Mouse (Mus musculus) heart, adult 2 months (tissue): ENCODE results near the gene Olfr209. TPM values are rescaled to one million over a fixed set of nuclear protein-coding genes. Genes with fewer than 3 reads are reported as not detected.

Experiments used
- DNase-seq, 2 experiments: peaks; one replicate each; pipeline ENCODE4 v3.0.0; 2021
- H3K27ac ChIP-seq: fragments of 200-600 bp; 2 replicates; pipeline ENCODE4 v1.8.1; 2022
- H3K27me3 ChIP-seq: fragments of 200-500 bp; 2 replicates; pipeline ENCODE4 v1.6.1; 2012; ENCODE audit warnings: mild to moderate bottlenecking, low read length, inconsistent platforms, mixed read lengths; ENCODE audit not compliant: control insufficient read depth, insufficient read depth
- H3K36me3 ChIP-seq: fragments of 200-500 bp; 2 replicates; pipeline ENCODE4 v1.6.1; 2012; ENCODE audit warnings: low read length, inconsistent platforms; ENCODE audit not compliant: control insufficient read depth, insufficient read depth
- H3K4me1 ChIP-seq: fragments of 200-500 bp; 2 replicates; pipeline ENCODE4 v1.6.1; 2011; ENCODE audit warnings: low read length; ENCODE audit not compliant: control insufficient read depth, insufficient read depth
- H3K4me3 ChIP-seq: fragments of 200-600 bp; 2 replicates; pipeline ENCODE4 v1.8.1; 2022
- H3K79me2 ChIP-seq: fragments of 200-500 bp; replicated peaks from 2 replicates; pipeline ENCODE4 v1.6.1; 2012; ENCODE audit warnings: mild to moderate bottlenecking, inconsistent platforms, low read length, moderate library complexity, mixed read lengths; ENCODE audit not compliant: control insufficient read depth, insufficient read depth
- H3K9ac ChIP-seq: fragments of 200-500 bp; 2 replicates; pipeline ENCODE4 v1.6.1; 2012; ENCODE audit warnings: low read depth, mild to moderate bottlenecking, control low read depth, inconsistent platforms, low read length, mixed read lengths
- CTCF ChIP-seq: fragments of 200-600 bp; IDR thresholded peaks from 2 replicates; pipeline ENCODE4 v1.8.1; 2022; ENCODE audit warnings: antibody characterized with exemption, mild to moderate bottlenecking, moderate library complexity
- EP300 ChIP-seq: fragments of 200-500 bp; IDR thresholded peaks from 2 replicates; pipeline ENCODE4 v1.6.1; 2011; ENCODE audit warnings: low read depth, low read length, control low read depth; ENCODE audit not compliant: insufficient read depth
- POLR2A ChIP-seq: fragments of 200-500 bp; IDR thresholded peaks from 2 replicates; pipeline ENCODE4 v1.6.1; 2011; ENCODE audit warnings: mild to moderate bottlenecking, low read depth, low read length, control low read depth; ENCODE audit not compliant: insufficient read depth
- WGBS: fragments of 180-500 bp; shearing (Covaris S2); methylation state at CpG from one replicate; pipeline ENCODE4 v1.1.7; 2018; 5-methylcytosine and 5-hydroxymethylcytosine counted together
- intact Hi-C: fragments of 180-260 bp; cut with DNase I; formaldehyde crosslinking; loops from one replicate; pipeline ENCODE4 v1.15.1; 2025
- long read RNA-seq: library from polyadenylated mRNA; stranded (forward); transcript quantifications from one replicate; pipeline ENCODE4 v2.0.0, GENCODE M21; 2021
- polyA plus RNA-seq: library from polyadenylated mRNA; depleted of rRNA; stranded (reverse); fragments of >200 nt; gene quantifications from 2 replicates; pipeline ENCODE4 v1.2.3, GENCODE M21; 2012; rRNA removed
- total RNA-seq, 2 experiments: library from RNA; stranded (reverse); gene quantifications; 2 replicates each; pipeline ENCODE4 v1.2.3; 2021

Gene Olfr209
- not detected for total RNA-seq
- polyA plus RNA-seq, result not detected in 2 replicates
- long read RNA-seq, result 0 reads

DNA sequence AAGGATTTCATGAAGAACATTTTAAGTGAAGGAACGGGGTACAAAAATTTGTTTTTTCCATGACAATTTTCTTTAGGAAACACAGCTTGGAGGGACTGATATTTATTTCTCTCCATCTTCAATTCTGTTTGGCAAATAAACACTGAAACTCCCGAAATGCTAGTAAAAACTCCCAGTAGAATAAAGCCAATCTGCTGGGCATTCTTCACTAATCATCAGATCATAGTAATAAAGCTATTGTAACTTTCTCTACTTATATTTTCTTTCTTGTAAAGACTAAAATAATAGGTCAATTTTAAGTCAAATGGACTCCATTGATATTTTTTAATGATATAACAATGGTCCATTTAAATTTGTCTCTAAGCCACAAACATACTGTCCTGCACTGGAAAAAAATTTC is at the start of gene Olfr209:
Gene Olfr209, minus strand, starts transcription at position 101 of the 400 bp plus-strand sequence.
- no peaks in the 10 kb centered on the region for H3K36me3 ChIP-seq
- intact Hi-C loops, result no loop called here
- no peak within 1 kb of the TSS for H3K9ac ChIP-seq
- H3K4me1 ChIP-seq, result no peaks in the 10 kb centered on the region
- H3K27ac ChIP-seq, result no peak within 1 kb of the TSS
- TF ChIP-seq CTCF (no peak), EP300 (no peak)
- DNase-seq, result no peak
- H3K4me3 ChIP-seq, result no peak within 1 kb of the TSS
- H3K79me2 ChIP-seq, result no peaks in the 10 kb centered on the region
- no peaks in the 10 kb centered on the region for H3K27me3 ChIP-seq
- WGBS, result 58% methylated on average over 2 of the region's 2 CpGs

DNA sequence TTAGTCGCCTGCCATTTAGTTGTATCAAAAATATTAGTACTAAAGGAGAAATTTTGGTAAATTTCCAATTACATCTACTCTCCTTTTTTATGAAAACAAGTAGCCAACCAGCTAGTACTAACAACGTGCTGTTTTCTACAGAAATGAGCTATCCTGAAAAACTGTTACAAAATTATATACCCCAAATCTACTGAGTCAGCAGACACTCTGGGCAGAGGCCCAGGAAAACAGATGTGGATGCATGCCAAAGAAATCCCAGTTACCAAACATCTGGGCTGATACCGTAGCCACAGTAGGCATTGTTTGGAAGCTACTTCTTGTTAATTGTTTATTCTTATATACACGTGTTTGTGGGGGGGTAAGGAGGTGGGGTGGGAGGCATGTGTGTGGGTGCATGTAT is 49.7 kb upstream of the Olfr209 start:
- intact Hi-C loops, result no loop called here
- 33% methylated on average over 4 of the region's 4 CpGs for WGBS

DNA sequence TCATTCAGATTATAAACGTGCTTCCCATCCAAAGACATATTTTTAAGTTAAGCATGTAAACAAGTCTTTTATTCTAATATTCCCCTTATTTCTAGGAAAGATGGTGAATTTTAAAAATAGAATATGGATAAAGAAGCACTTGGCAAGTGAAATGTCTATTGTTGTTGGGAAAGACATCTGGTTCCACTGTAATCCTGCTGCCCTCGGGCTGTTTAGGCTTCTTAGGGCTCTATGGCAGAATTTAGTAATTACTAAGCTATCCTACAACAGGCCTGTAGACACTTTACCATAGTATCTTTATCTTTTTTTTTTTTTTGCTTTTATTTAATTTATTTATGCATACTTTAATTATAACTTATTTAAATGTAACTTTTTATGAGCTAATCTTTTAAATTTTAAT is 46.0 kb upstream of the Olfr209 start:
- H3K36me3 ChIP-seq, result no peaks in the 10 kb centered on the region
- 45% methylated on average over 2 of the region's 2 CpGs for WGBS
- intact Hi-C loops, result loop anchor here (10.0 kb wide), 1 partner anchor 785 kb away; no protein-coding TSS in a partner anchor
- H3K4me1 ChIP-seq, result no peaks in the 10 kb centered on the region
- no peak overlapping the region for H3K4me3 ChIP-seq
- no peak overlapping the region for H3K9ac ChIP-seq
- no peak for DNase-seq
- TF ChIP-seq EP300 (no peak), POLR2A (no peak), CTCF (no peak)
- H3K27me3 ChIP-seq, result no peaks in the 10 kb centered on the region
- no peaks in the 10 kb centered on the region for H3K79me2 ChIP-seq
- no peak overlapping the region for H3K27ac ChIP-seq

More for the DNA sequence above, 49.7 kb upstream of the Olfr209 start:
- Histone ChIP-seq H3K79me2 (no peaks in the 10 kb centered on the region), H3K27ac (no peak overlapping the region), H3K27me3 (no peaks in the 10 kb centered on the region), H3K4me3 (no peak overlapping the region), H3K9ac (no peak overlapping the region), H3K4me1 (no peaks in the 10 kb centered on the region), H3K36me3 (no peaks in the 10 kb centered on the region)
- no peak for DNase-seq
- no peak for TF ChIP-seq CTCF
- TF ChIP-seq EP300, result no peak
- no peak for TF ChIP-seq POLR2A

DNA sequence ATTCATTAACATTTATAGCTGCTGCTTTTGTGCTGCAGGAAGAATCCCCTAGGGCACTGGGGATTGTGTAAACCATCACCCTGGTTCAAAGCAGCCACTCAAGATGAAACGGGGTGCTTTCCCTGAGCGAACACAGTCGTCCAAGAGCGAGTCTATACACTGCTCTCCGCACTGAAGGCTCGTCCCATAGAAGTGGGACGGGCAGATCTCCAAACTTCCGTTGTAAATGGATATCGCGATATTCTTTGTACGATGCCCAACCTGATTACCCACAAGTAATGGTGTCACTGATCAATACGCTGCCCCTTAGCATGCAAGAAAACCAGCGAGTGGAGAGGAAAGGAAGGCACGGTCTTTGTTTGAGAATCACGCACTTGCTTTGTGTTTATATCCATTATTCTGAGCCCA is 45.6 kb upstream of the Olfr209 start:
- intact Hi-C loops, result loop anchor here (10.0 kb wide), 1 partner anchor 785 kb away; no protein-coding TSS in a partner anchor
- DNase-seq, result no peak
- Histone ChIP-seq H3K79me2 (no peaks in the 10 kb centered on the region), H3K9ac (no peak overlapping the region), H3K36me3 (no peaks in the 10 kb centered on the region), H3K4me3 (no peak overlapping the region), H3K27me3 (no peaks in the 10 kb centered on the region), H3K4me1 (no peaks in the 10 kb centered on the region), H3K27ac (no peak overlapping the region)
- TF ChIP-seq POLR2A, result no peak
- no peak for TF ChIP-seq CTCF
- TF ChIP-seq EP300, result no peak
- 83% methylated on average over 15 of the region's 15 CpGs for WGBS

DNA sequence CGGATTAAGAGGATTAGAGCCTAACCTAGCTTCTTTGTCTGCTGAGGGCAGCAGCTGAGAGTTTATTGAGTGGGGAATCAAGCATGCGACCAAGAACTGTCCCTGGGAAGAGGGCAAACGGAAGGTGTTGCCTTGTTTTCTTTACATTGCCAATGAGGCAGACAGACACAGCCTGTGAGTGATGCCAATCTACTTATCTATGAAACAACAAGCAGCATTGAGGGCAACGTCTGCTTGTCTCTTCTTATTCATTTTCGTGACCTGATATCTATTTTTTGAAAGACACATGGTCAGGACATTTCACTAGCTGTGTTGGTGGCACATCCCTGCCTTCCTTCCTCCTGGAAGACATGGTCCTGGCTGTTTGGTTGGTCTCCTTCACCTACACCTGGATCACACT is 43.2 kb upstream of the Olfr209 start, which contains the start of gene Gabrr3:
Gene Gabrr3, plus strand, starts transcription at position 301 of the 400 bp plus-strand sequence.
- intact Hi-C loops, result loop anchor here (10.0 kb wide), 1 partner anchor 782 kb away; no protein-coding TSS in a partner anchor
- H3K4me3 ChIP-seq, result no peak within 1 kb of the TSS
- DNase-seq, result no peak
- no peaks in the 10 kb centered on the region for H3K27me3 ChIP-seq
- H3K27ac ChIP-seq, result no peak within 1 kb of the TSS
- H3K4me1 ChIP-seq, result no peaks in the 10 kb centered on the region
- no peak for TF ChIP-seq EP300
- TF ChIP-seq CTCF, result no peak
- no peak for TF ChIP-seq POLR2A
- 60% methylated on average over 5 of the region's 5 CpGs for whole genome bisulfite sequencing
- H3K79me2 ChIP-seq, result no peaks in the 10 kb centered on the region
- H3K9ac ChIP-seq, result no peak within 1 kb of the TSS
- no peaks in the 10 kb centered on the region for H3K36me3 ChIP-seq

GRCm38 (mm10) chr16:59404798-59405197 is 41.0 kb upstream of the Olfr209 start:
- Histone ChIP-seq H3K79me2 (no peaks in the 10 kb centered on the region), H3K4me1 (no peaks in the 10 kb centered on the region), H3K27ac (no peak overlapping the region), H3K9ac (no peak overlapping the region), H3K4me3 (no peak overlapping the region), H3K27me3 (no peaks in the 10 kb centered on the region), H3K36me3 (no peaks in the 10 kb centered on the region)
- intact Hi-C loops, result loop anchor here (10.0 kb wide), 1 partner anchor 780 kb away; no protein-coding TSS in a partner anchor
- no peak for TF ChIP-seq CTCF
- no peak for TF ChIP-seq EP300
- no peak for TF ChIP-seq POLR2A
- WGBS, result 44% methylated on average over 9 of the region's 9 CpGs
- DNase-seq, result no peak
